Mouse (Mus musculus): ENCODE data around the gene Abca7. TPM values are rescaled to one million over a fixed set of nuclear protein-coding genes. Genes with fewer than 3 reads are reported as not detected.

Gene Abca7
- polyA plus RNA-seq, 2 experiments, result 2.4 to 6.2 TPM

- no peak for TF ChIP-seq POLR2A (IDR thresholded peaks at IDR 0.05; ENCODE audit: borderline replicate concordance, extremely low read depth, insufficient read depth, insufficient read length)
- Histone ChIP-seq H3K4me2 (replicated peaks; ENCODE audit: low read depth, low read length, severe bottlenecking) (no peak overlapping the region), H3K9ac (ENCODE audit: low read depth, low read length, severe bottlenecking) (no peak overlapping the region), H3K4me1 (ENCODE audit: control insufficient read depth, insufficient read depth, low read length) (peaks cover 8% of the 10 kb centered on the region), H3K4me3 (replicated peaks; ENCODE audit: low read length) (no peak overlapping the region), H3K9me3 (ENCODE audit: control insufficient read depth, low read length) (no peaks in the 10 kb centered on the region), H3K27me3 (ENCODE audit: control insufficient read depth, insufficient read depth, low read length) (no peaks in the 10 kb centered on the region), H3K27ac (replicated peaks; ENCODE audit: low read depth, low read length) (no peak overlapping the region), H3K36me3 (ENCODE audit: control insufficient read depth, insufficient read depth, low read length) (peaks cover 57% of the 10 kb centered on the region)
- ATAC-seq (ENCODE audit: low FRiP score, low read depth), result no peak
- DNase-seq (ENCODE audit: low spot score), result no peak
- WGBS, result 94% methylated on average over 20 of the region's 21 CpGs
These were observed 18.2 kb upstream of the Abca7 start for GRCm38 (mm10) chr10:79978061-79978460.

- H3K27ac ChIP-seq (replicated peaks; ENCODE audit: low read depth, low read length), result no peak overlapping the region
- 93% methylated on average over 22 of the region's 22 CpGs for WGBS
- no peak for TF ChIP-seq POLR2A (IDR thresholded peaks at IDR 0.05; ENCODE audit: borderline replicate concordance, extremely low read depth, insufficient read depth, insufficient read length)
- ATAC-seq (ENCODE audit: low FRiP score, low read depth) (no peak), DNase-seq (ENCODE audit: low spot score) (no peak)
- no peak overlapping the region for H3K4me3 ChIP-seq (replicated peaks; ENCODE audit: low read length)
- H3K27me3 ChIP-seq (ENCODE audit: control insufficient read depth, insufficient read depth, low read length), result no peaks in the 10 kb centered on the region
- peaks cover 54% of the 10 kb centered on the region for H3K36me3 ChIP-seq (ENCODE audit: control insufficient read depth, insufficient read depth, low read length)
- no peaks in the 10 kb centered on the region for H3K9me3 ChIP-seq (ENCODE audit: control insufficient read depth, low read length)
- no peak overlapping the region for H3K9ac ChIP-seq (ENCODE audit: low read depth, low read length, severe bottlenecking)
- H3K4me1 ChIP-seq (ENCODE audit: control insufficient read depth, insufficient read depth, low read length), result peaks cover 13% of the 10 kb centered on the region
- H3K4me2 ChIP-seq (replicated peaks; ENCODE audit: low read depth, low read length, severe bottlenecking), result no peak overlapping the region
These were observed 16.7 kb upstream of the Abca7 start for GRCm38 (mm10) chr10:79979401-79980155.

DNA sequence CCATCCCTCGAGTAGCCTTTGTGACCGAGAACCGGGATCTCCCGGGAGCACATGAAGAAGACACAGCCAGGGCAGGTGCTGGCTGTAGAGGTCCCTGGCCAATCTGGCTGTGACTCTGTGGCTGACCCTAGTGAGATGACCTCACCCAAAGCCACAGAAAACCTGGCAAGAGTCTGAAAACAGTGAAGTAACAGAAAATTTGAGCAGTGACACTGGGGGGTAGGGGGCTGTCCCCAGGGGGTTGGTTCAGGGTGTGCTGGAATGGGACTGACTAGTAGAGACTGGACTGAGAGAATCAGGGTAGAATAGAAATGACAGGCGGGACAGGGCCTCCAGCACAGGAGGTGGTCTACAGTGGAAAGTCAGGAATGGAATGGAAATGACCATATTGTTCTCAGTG, 13.1 kb upstream of the Abca7 start:
- Histone ChIP-seq H3K4me3 (replicated peaks; ENCODE audit: low read length) (peak overlapping the region; percentile 68), H3K9ac (ENCODE audit: low read depth, low read length, severe bottlenecking) (peak overlapping the region; percentile 72), H3K27ac (replicated peaks; ENCODE audit: low read depth, low read length) (no peak overlapping the region), H3K36me3 (ENCODE audit: control insufficient read depth, insufficient read depth, low read length) (peaks cover 21% of the 10 kb centered on the region), H3K4me2 (replicated peaks; ENCODE audit: low read depth, low read length, severe bottlenecking) (peak overlapping the region; percentile 85), H3K4me1 (ENCODE audit: control insufficient read depth, insufficient read depth, low read length) (peaks cover 35% of the 10 kb centered on the region), H3K27me3 (ENCODE audit: control insufficient read depth, insufficient read depth, low read length) (no peaks in the 10 kb centered on the region), H3K9me3 (ENCODE audit: control insufficient read depth, low read length) (no peaks in the 10 kb centered on the region)
- DNase-seq (ENCODE audit: low spot score) (no peak), ATAC-seq (ENCODE audit: low FRiP score, low read depth) (no peak)
- no peak for TF ChIP-seq POLR2A (IDR thresholded peaks at IDR 0.05; ENCODE audit: borderline replicate concordance, extremely low read depth, insufficient read depth, insufficient read length)
- 76% methylated on average over 5 of the region's 5 CpGs for WGBS

GRCm38 (mm10) chr10:79983670-79984069, 12.6 kb upstream of the Abca7 start:
- TF ChIP-seq POLR2A (IDR thresholded peaks at IDR 0.05; ENCODE audit: borderline replicate concordance, extremely low read depth, insufficient read depth, insufficient read length), result no peak
- no peaks in the 10 kb centered on the region for H3K9me3 ChIP-seq (ENCODE audit: control insufficient read depth, low read length)
- peak; percentile 58 for DNase-seq (ENCODE audit: low spot score)

DNA sequence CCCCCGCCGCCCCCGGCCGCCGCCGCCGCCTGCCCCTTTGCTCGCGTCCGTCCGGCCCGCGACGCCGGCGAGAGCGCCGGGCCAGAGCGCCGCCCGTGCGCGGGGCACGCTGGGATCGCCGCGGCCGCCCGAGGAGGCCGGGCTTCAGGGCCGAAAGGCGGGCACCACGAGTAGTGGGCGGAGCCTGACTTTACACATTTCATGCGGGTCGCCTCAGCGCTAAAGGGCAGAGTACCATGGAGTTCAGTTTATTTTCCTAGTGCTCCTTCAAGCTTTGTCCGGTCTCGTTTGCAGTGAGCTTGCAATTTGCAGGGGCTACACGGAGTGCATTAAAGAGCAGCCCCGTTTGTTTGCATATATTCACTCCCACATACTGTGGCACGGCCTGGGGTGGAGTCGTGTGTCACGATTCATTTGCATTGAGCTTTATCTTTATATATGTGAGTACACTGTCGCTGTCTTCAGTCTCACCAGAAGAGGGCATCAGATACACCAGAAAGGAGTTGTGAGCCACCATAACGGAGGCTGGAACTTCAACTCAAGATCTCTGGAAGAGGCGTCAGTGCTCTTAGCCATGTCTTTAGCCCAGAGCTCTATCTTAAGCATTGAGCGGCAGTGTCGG, 12.0 kb upstream of the Abca7 start, which contains the start of gene Tmem259:
Gene Tmem259, minus strand, starts transcription at position 136 of the 622 bp plus-strand sequence.
- no peaks in the 10 kb centered on the region for H3K9me3 ChIP-seq (ENCODE audit: control insufficient read depth, low read length)
- peak within 1 kb of the TSS; percentile 72 for H3K9ac ChIP-seq (ENCODE audit: low read depth, low read length, severe bottlenecking)
- no peak for TF ChIP-seq POLR2A (IDR thresholded peaks at IDR 0.05; ENCODE audit: borderline replicate concordance, extremely low read depth, insufficient read depth, insufficient read length)
- peak; percentile 77 for ATAC-seq (ENCODE audit: low FRiP score, low read depth)
- no peaks in the 10 kb centered on the region for H3K27me3 ChIP-seq (ENCODE audit: control insufficient read depth, insufficient read depth, low read length)
- 2% methylated on average over 32 of the region's 49 CpGs for WGBS
- H3K4me3 ChIP-seq (replicated peaks; ENCODE audit: low read length), result peak within 1 kb of the TSS; percentile 68
- peak within 1 kb of the TSS; percentile 96 for H3K27ac ChIP-seq (replicated peaks; ENCODE audit: low read depth, low read length)
- H3K4me2 ChIP-seq (replicated peaks; ENCODE audit: low read depth, low read length, severe bottlenecking), result peak within 1 kb of the TSS; percentile 85
- DNase-seq (ENCODE audit: low spot score), result peak; percentile 86
- peaks cover 10% of the 10 kb centered on the region for H3K36me3 ChIP-seq (ENCODE audit: control insufficient read depth, insufficient read depth, low read length)
- peaks cover 36% of the 10 kb centered on the region for H3K4me1 ChIP-seq (ENCODE audit: control insufficient read depth, insufficient read depth, low read length)

More at GRCm38 (mm10) chr10:79983670-79984069, 12.6 kb upstream of the Abca7 start:
- Histone ChIP-seq H3K9ac (ENCODE audit: low read depth, low read length, severe bottlenecking) (peak overlapping the region; percentile 72), H3K4me2 (replicated peaks; ENCODE audit: low read depth, low read length, severe bottlenecking) (peak overlapping the region; percentile 85), H3K36me3 (ENCODE audit: control insufficient read depth, insufficient read depth, low read length) (peaks cover 17% of the 10 kb centered on the region), H3K27me3 (ENCODE audit: control insufficient read depth, insufficient read depth, low read length) (no peaks in the 10 kb centered on the region), H3K27ac (replicated peaks; ENCODE audit: low read depth, low read length) (peak overlapping the region; percentile 96), H3K4me1 (ENCODE audit: control insufficient read depth, insufficient read depth, low read length) (peaks cover 35% of the 10 kb centered on the region), H3K4me3 (replicated peaks; ENCODE audit: low read length) (peak overlapping the region; percentile 68)
- 3% methylated on average over 12 of the region's 21 CpGs for WGBS
- ATAC-seq (ENCODE audit: low FRiP score, low read depth), result no peak
